Mouse (Mus musculus) central nervous system, embryonic 18 days (tissue): ENCODE results near the gene Cilp. TPM values are rescaled to one million over a fixed set of nuclear protein-coding genes. Genes with fewer than 3 reads are reported as not detected.

ENCODE experiments used
- polyA plus RNA-seq: library from polyadenylated mRNA; depleted of rRNA; stranded (reverse); fragments of >200 nt; gene quantifications from 2 replicates; pipeline ENCODE4 v1.2.3, GENCODE M21; 2012; rRNA removed

Cilp gene
- polyA plus RNA-seq, result 0.17 and 0.44 TPM in 2 replicates

GRCm38 (mm10) chr9:65264959-65265358, at the start of gene Cilp:
Gene Cilp (plus strand): TSS chr9:65265180.

GRCm38 (mm10) chr9:65293973-65294715, 29.2 kb downstream of the Cilp start, which contains the start of gene Clpx:
Gene Clpx (plus strand): TSS chr9:65294260.

Other genes starting within 250 kb of the Cilp start
- gene Hacd3, start 243.5 kb upstream of the Cilp start, polyA plus RNA-seq, result 135 and 146 TPM in 2 replicates
- gene Dpp8, start 232.8 kb upstream of the Cilp start, polyA plus RNA-seq, result 53.9 and 56.0 TPM in 2 replicates
- 32.3 and 33.8 TPM in 2 replicates for gene Igdcc4, start 163.7 kb upstream of the Cilp start, polyA plus RNA-seq
- gene Igdcc3, start 124.0 kb upstream of the Cilp start, polyA plus RNA-seq, result 6.8 and 7.3 TPM in 2 replicates
- gene Parp16, start 69.8 kb upstream of the Cilp start, polyA plus RNA-seq, result 7.1 and 7.2 TPM in 2 replicates
- 18.9 and 21.6 TPM in 2 replicates for gene Clpx, start 29.1 kb downstream of the Cilp start, polyA plus RNA-seq
- gene Pdcd7, start 80.9 kb downstream of the Cilp start, polyA plus RNA-seq, result 14.4 and 15.0 TPM in 2 replicates
- gene Ubap1l, start 95.9 kb downstream of the Cilp start, polyA plus RNA-seq, result 10.0 and 13.3 TPM in 2 replicates
- gene Kbtbd13, start 126.5 kb downstream of the Cilp start, polyA plus RNA-seq, result 0.71 and 0.73 TPM in 2 replicates
- gene Rasl12, start 133.3 kb downstream of the Cilp start, polyA plus RNA-seq, result 6.5 and 7.2 TPM in 2 replicates
- gene Slc51b, start 157.8 kb downstream of the Cilp start, polyA plus RNA-seq, result not detected in 2 replicates
- 22.2 and 23.2 TPM in 2 replicates for gene Mtfmt, start 170.6 kb downstream of the Cilp start, polyA plus RNA-seq
- 45.7 and 50.9 TPM in 2 replicates for gene Spg21, start 195.8 kb downstream of the Cilp start, polyA plus RNA-seq